Mouse (Mus musculus): ENCODE data around the gene Pth2. TPM values are rescaled to one million over a fixed set of nuclear protein-coding genes. Genes with fewer than 3 reads are reported as not detected.
A peak's percentile ranks its signal among the peaks of the same experiment; 100 is the strongest.
"Not testable (repeated sequence)": the region's sequence is repeated elsewhere in the genome, so short reads cannot be mapped to it uniquely, and the experiment has no call there.

The Pth2 gene
- polyA plus RNA-seq, 1 experiment from 2014 or later, result not detected

- no peak overlapping the region for H3K9ac ChIP-seq (ENCODE audit: low read depth, low read length)
- no peak overlapping the region for H3K27ac ChIP-seq (ENCODE audit: low read depth, low read length)
- 52% methylated on average over 7 of the region's 7 CpGs for WGBS (ENCODE audit: insufficient replicate concordance)
- H3K4me1 ChIP-seq (ENCODE audit: control insufficient read depth, insufficient read depth, low read length), result peaks cover 10% of the 10 kb centered on the region; the same call in 1 of the 2 replicates
- ATAC-seq (replicated peaks; ENCODE audit: insufficient number of reproducible peaks, low FRiP score, low TSS enrichment), result no peak
- H3K9me3 ChIP-seq (replicated peaks; ENCODE audit: control insufficient read depth, low read length), result peaks cover 25% of the 10 kb centered on the region
- H3K4me2 ChIP-seq, result no peak overlapping the region
- H3K36me3 ChIP-seq (ENCODE audit: control insufficient read depth, insufficient read depth, low read length), result no peaks in the 10 kb centered on the region
- peaks cover 71% of the 10 kb centered on the region for H3K27me3 ChIP-seq (ENCODE audit: control insufficient read depth, insufficient read depth, low read length)
- H3K4me3 ChIP-seq (ENCODE audit: low read depth, low read length), result no peak overlapping the region
Measured at GRCm38 (mm10) chr7:45172974-45173373, 7.8 kb upstream of the Pth2 start.

DNA sequence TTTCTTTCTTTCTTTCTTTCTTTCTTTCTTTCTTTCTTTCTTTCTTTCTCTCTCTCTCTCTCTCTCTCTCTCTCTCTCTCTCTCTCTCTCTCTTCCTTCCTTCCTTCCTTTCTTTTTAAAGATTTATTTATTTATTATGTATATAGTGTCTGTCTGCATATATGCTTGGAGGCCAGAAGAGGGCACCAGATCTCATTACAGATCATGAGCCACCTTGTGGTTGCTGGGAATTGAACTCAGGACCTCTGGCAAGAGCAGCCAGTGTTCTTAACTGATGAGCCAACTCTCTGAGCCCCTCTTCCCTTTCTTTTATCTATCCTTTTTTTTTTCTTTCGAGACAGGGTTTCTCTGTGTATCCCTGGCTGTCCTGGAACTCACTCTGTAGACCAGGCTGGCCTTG, 7.0 kb upstream of the Pth2 start:
- Histone ChIP-seq H3K9me3 (replicated peaks; ENCODE audit: control insufficient read depth, low read length) (peaks cover 23% of the 10 kb centered on the region), H3K27me3 (ENCODE audit: control insufficient read depth, insufficient read depth, low read length) (peaks cover 71% of the 10 kb centered on the region)
- not testable (repeated sequence) for H3K4me2 ChIP-seq; H3K27ac ChIP-seq (ENCODE audit: low read depth, low read length); H3K4me1 ChIP-seq (ENCODE audit: control insufficient read depth, insufficient read depth, low read length); H3K36me3 ChIP-seq (ENCODE audit: control insufficient read depth, insufficient read depth, low read length); ATAC-seq (replicated peaks; ENCODE audit: insufficient number of reproducible peaks, low FRiP score, low TSS enrichment); H3K4me3 ChIP-seq (ENCODE audit: low read depth, low read length); H3K9ac ChIP-seq (ENCODE audit: low read depth, low read length)
- 63% methylated on average over 1 of the region's 1 CpGs for WGBS (ENCODE audit: insufficient replicate concordance)

DNA sequence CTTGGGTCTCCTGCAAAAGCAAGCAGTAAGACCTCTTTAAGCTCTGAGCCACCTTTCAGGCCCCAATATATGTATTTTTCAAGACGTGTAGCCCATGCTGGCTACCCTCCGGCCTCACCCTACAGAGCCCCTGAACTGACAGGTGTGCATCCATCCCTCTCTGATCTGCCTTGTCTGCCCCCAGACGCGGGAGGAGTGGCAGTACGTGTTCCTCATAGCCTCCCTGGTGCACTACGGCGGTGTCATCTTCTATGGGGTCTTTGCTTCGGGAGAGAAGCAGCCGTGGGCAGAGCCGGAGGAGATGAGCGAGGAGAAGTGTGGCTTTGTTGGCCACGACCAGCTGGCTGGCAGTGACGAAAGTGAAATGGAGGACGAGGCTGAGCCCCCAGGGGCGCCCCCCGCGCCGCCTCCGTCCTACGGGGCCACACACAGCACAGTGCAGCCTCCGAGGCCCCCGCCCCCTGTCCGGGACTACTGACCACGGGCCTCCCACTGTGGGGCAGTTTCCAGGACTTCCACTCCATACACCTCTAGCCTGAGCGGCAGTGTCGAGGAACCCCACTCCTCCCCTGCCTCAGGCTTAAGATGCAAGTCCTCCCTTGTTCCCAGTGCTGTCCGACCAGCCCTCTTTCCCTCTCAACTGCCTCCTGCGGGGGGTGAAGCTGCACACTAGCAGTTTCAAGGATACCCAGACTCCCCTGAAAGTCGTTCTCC, 6.1 kb upstream of the Pth2 start:
- Histone ChIP-seq H3K9me3 (replicated peaks; ENCODE audit: control insufficient read depth, low read length) (peaks cover 13% of the 10 kb centered on the region), H3K36me3 (ENCODE audit: control insufficient read depth, insufficient read depth, low read length) (no peaks in the 10 kb centered on the region), H3K4me3 (ENCODE audit: low read depth, low read length) (0 out of 2 replicates have a peak overlapping the region, but pooled peaks have one; percentile 14), H3K27me3 (ENCODE audit: control insufficient read depth, insufficient read depth, low read length) (peaks cover 71% of the 10 kb centered on the region), H3K4me1 (ENCODE audit: control insufficient read depth, insufficient read depth, low read length) (peaks cover 8% of the 10 kb centered on the region; the same call in 1 of the 2 replicates), H3K9ac (ENCODE audit: low read depth, low read length) (no peak overlapping the region), H3K4me2 (peak overlapping the region; percentile 37; the same call in 1 of the 2 replicates), H3K27ac (ENCODE audit: low read depth, low read length) (no peak overlapping the region)
- no peak for ATAC-seq (replicated peaks; ENCODE audit: insufficient number of reproducible peaks, low FRiP score, low TSS enrichment)
- 7% methylated on average over 26 of the region's 29 CpGs for WGBS (ENCODE audit: insufficient replicate concordance)

DNA sequence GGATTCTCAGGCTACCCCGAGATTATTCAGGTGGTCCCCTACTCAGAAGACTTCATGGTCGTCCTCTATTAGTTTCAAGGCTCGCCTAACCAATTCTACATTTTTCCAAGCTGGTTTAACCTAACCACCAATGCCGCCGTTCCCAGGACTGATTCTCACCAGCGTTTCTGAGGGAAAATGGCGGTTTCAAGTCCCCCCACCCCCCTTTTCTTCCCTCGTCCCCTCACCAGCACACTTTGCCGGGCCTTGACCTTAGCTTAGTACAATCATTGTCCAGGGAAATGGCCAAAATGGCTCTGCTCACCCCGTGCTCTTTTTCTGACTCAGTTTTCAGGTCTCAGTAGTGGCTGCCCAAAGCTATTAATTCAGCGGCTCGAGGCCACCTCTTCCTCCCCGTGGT, 5.4 kb upstream of the Pth2 start:
- H3K36me3 ChIP-seq (ENCODE audit: control insufficient read depth, insufficient read depth, low read length), result no peaks in the 10 kb centered on the region
- peaks cover 8% of the 10 kb centered on the region; the same call in 1 of the 2 replicates for H3K4me1 ChIP-seq (ENCODE audit: control insufficient read depth, insufficient read depth, low read length)
- peaks cover 73% of the 10 kb centered on the region for H3K27me3 ChIP-seq (ENCODE audit: control insufficient read depth, insufficient read depth, low read length)
- peaks cover 6% of the 10 kb centered on the region for H3K9me3 ChIP-seq (replicated peaks; ENCODE audit: control insufficient read depth, low read length)
- ATAC-seq (replicated peaks; ENCODE audit: insufficient number of reproducible peaks, low FRiP score, low TSS enrichment), result no peak
- no peak overlapping the region for H3K27ac ChIP-seq (ENCODE audit: low read depth, low read length)
- 6% methylated on average over 13 of the region's 13 CpGs for WGBS (ENCODE audit: insufficient replicate concordance)
- no peak overlapping the region for H3K4me2 ChIP-seq
- H3K4me3 ChIP-seq (ENCODE audit: low read depth, low read length), result no peak overlapping the region
- H3K9ac ChIP-seq (ENCODE audit: low read depth, low read length), result no peak overlapping the region

DNA sequence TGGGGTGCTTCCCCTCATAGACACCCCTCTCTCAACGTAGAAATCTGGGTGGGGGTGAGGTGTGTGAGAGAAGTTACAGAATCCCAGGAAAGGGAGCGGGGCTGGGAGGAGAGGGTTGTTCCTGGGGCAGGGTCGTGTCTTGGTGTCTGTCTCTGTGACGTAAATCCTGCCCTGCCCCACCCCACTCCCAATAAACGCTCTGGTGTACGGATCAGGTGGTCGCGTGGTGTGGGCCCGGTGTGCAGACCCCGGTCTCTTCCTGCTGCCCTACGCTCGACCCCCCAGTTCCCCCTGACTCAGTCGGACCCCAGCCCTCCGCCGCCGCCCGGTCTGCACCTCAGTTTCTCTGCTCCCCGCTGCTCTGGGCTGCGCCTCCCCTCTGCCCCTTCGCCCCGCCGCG, 4.9 kb upstream of the Pth2 start:
- peaks cover 2% of the 10 kb centered on the region; the same call in 1 of the 2 replicates for H3K9me3 ChIP-seq (replicated peaks; ENCODE audit: control insufficient read depth, low read length)
- no peak for ATAC-seq (replicated peaks; ENCODE audit: insufficient number of reproducible peaks, low FRiP score, low TSS enrichment)
- no peaks in the 10 kb centered on the region for H3K36me3 ChIP-seq (ENCODE audit: control insufficient read depth, insufficient read depth, low read length)
- H3K9ac ChIP-seq (ENCODE audit: low read depth, low read length), result no peak overlapping the region
- peak overlapping the region; percentile 11 for H3K4me3 ChIP-seq (ENCODE audit: low read depth, low read length)
- peaks cover 79% of the 10 kb centered on the region for H3K27me3 ChIP-seq (ENCODE audit: control insufficient read depth, insufficient read depth, low read length)
- H3K4me1 ChIP-seq (ENCODE audit: control insufficient read depth, insufficient read depth, low read length), result peaks cover 10% of the 10 kb centered on the region; the same call in 1 of the 2 replicates
- H3K27ac ChIP-seq (ENCODE audit: low read depth, low read length), result no peak overlapping the region
- H3K4me2 ChIP-seq, result peak overlapping the region; percentile 45
- WGBS (ENCODE audit: insufficient replicate concordance), result under 1% methylated on average over 23 of the region's 23 CpGs

GRCm38 (mm10) chr7:45176356-45176755, 4.4 kb upstream of the Pth2 start:
- H3K4me2 ChIP-seq, result peak overlapping the region; percentile 45
- no peaks in the 10 kb centered on the region for H3K9me3 ChIP-seq (replicated peaks; ENCODE audit: control insufficient read depth, low read length)
- ATAC-seq (replicated peaks; ENCODE audit: insufficient number of reproducible peaks, low FRiP score, low TSS enrichment), result no peak
- H3K4me3 ChIP-seq (ENCODE audit: low read depth, low read length), result peak overlapping the region; percentile 11
- peaks cover 83% of the 10 kb centered on the region for H3K27me3 ChIP-seq (ENCODE audit: control insufficient read depth, insufficient read depth, low read length)
- no peaks in the 10 kb centered on the region for H3K36me3 ChIP-seq (ENCODE audit: control insufficient read depth, insufficient read depth, low read length)
- H3K4me1 ChIP-seq (ENCODE audit: control insufficient read depth, insufficient read depth, low read length), result peaks cover 14% of the 10 kb centered on the region; the same call in 1 of the 2 replicates
- WGBS (ENCODE audit: insufficient replicate concordance), result 2% methylated on average over 29 of the region's 31 CpGs
- no peak overlapping the region for H3K9ac ChIP-seq (ENCODE audit: low read depth, low read length)
- H3K27ac ChIP-seq (ENCODE audit: low read depth, low read length), result no peak overlapping the region

- H3K9me3 ChIP-seq (replicated peaks; ENCODE audit: control insufficient read depth, low read length), result no peaks in the 10 kb centered on the region
- WGBS (ENCODE audit: insufficient replicate concordance), result 25% methylated on average over 7 of the region's 7 CpGs
- H3K4me3 ChIP-seq (ENCODE audit: low read depth, low read length), result no peak overlapping the region
- ATAC-seq (replicated peaks; ENCODE audit: insufficient number of reproducible peaks, low FRiP score, low TSS enrichment), result no peak
- H3K27ac ChIP-seq (ENCODE audit: low read depth, low read length), result no peak overlapping the region
- peaks cover 22% of the 10 kb centered on the region; the same call in 1 of the 2 replicates for H3K4me1 ChIP-seq (ENCODE audit: control insufficient read depth, insufficient read depth, low read length)
- H3K4me2 ChIP-seq, result no peak overlapping the region
- H3K36me3 ChIP-seq (ENCODE audit: control insufficient read depth, insufficient read depth, low read length), result no peaks in the 10 kb centered on the region
- peaks cover 96% of the 10 kb centered on the region for H3K27me3 ChIP-seq (ENCODE audit: control insufficient read depth, insufficient read depth, low read length)
- H3K9ac ChIP-seq (ENCODE audit: low read depth, low read length), result no peak overlapping the region
Measured at GRCm38 (mm10) chr7:45178550-45178949, 2.2 kb upstream of the Pth2 start.

DNA sequence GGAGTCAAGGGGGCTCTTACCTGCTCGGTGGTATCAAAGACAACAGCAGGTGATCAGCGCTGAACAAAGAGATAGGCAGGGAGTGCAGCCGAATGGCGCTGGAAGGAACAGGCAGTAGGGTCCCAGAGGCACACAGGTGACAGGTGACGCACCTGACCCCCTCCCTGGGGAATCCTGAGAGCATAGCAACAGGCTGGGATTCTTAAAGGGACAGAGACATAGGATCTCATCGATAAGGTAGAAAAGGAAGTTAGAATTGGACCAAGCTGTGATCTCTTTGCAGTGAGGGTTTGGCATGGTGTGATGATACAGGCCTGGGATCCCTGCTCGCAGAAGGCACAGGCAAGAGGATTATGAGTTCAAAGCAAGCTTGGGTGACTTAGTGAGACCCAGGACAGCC, 1.3 kb upstream of the Pth2 start, which contains the start of gene Gfy:
TSS of gene Gfy (minus strand) at position 101 of the 400 bp plus-strand sequence.
- ATAC-seq (replicated peaks; ENCODE audit: insufficient number of reproducible peaks, low FRiP score, low TSS enrichment), result no peak
- H3K4me3 ChIP-seq (ENCODE audit: low read depth, low read length), result no peak within 1 kb of the TSS

More for the DNA sequence above, 1.3 kb upstream of the Pth2 start, which contains the start of gene Gfy:
- Histone ChIP-seq H3K36me3 (ENCODE audit: control insufficient read depth, insufficient read depth, low read length) (no peaks in the 10 kb centered on the region), H3K9ac (ENCODE audit: low read depth, low read length) (no peak within 1 kb of the TSS), H3K4me2 (no peak within 1 kb of the TSS), H3K27me3 (ENCODE audit: control insufficient read depth, insufficient read depth, low read length) (peaks cover 99% of the 10 kb centered on the region), H3K9me3 (replicated peaks; ENCODE audit: control insufficient read depth, low read length) (no peaks in the 10 kb centered on the region), H3K27ac (ENCODE audit: low read depth, low read length) (no peak within 1 kb of the TSS), H3K4me1 (ENCODE audit: control insufficient read depth, insufficient read depth, low read length) (peaks cover 22% of the 10 kb centered on the region; the same call in 1 of the 2 replicates)
- WGBS (ENCODE audit: insufficient replicate concordance), result 30% methylated on average over 7 of the region's 7 CpGs
